Mouse (Mus musculus) cerebellum, adult 2 months (tissue): ENCODE data around the gene Map3k12.

Experiments
- CTCF ChIP-seq: fragments of 200-500 bp; IDR thresholded peaks from 2 replicates; pipeline ENCODE4 v1.5.1; 2011; ENCODE audit warnings: low read depth, mild to moderate bottlenecking, control low read depth, low read length, moderate library complexity, borderline replicate concordance; ENCODE audit not compliant: insufficient read depth
- POLR2A ChIP-seq: fragments of 200-500 bp; IDR thresholded peaks from 2 replicates; pipeline ENCODE4 v1.6.1; 2011; ENCODE audit warnings: low read length, control low read depth, borderline replicate concordance; ENCODE audit not compliant: insufficient read depth

DNA sequence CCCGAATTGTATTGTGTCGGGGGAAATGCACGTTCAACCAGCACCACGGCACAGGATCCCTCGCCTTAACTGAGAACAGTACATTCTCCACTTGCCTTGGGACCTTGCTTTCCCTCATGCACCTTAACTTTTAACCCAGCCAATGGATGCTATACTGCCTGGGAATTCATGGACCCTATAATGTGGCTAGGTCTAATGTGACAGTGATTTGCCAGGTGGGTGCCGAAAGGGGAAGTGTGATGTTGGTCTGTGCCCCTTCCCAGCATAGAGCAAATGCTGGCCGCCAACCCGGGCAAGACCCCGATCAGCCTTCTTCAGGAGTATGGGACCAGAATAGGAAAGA is 2.0 kb upstream of the Map3k12 start:
- TF ChIP-seq POLR2A (no peak), CTCF (no peak)
